Mouse (Mus musculus) stomach, embryonic 16.5 days (tissue): Measurements from ENCODE around the gene Rccd1. TPM values are rescaled to one million over a fixed set of nuclear protein-coding genes. Genes with fewer than 3 reads are reported as not detected.

Experiments used
- ATAC-seq: fragments of 200-750 bp; cut with Nextera tagmentation; 2 replicates; pipeline ENCODE4 v1.8.0; 2017; ENCODE audit warnings: moderate number of reproducible peaks, moderate TSS enrichment; ENCODE audit not compliant: insufficient read depth, low FRiP score
- H3K27ac ChIP-seq: fragments of 300-500 bp; sonication (generic); 2 replicates; pipeline ENCODE4 v1.5.1; 2014; ENCODE audit warnings: low read length
- H3K27me3 ChIP-seq: fragments of 300-500 bp; sonication (generic); 2 replicates; pipeline ENCODE4 v1.6.1; 2014; ENCODE audit warnings: low read length, control low read depth, mixed read lengths; ENCODE audit not compliant: control insufficient read depth, insufficient read depth
- H3K36me3 ChIP-seq: fragments of 300-500 bp; sonication (generic); 2 replicates; pipeline ENCODE4 v1.6.1; 2014; ENCODE audit warnings: low read length; ENCODE audit not compliant: control insufficient read depth, insufficient read depth
- H3K4me1 ChIP-seq: fragments of 300-500 bp; sonication (generic); 2 replicates; pipeline ENCODE4 v1.6.1; 2014; ENCODE audit warnings: low read length, control low read depth, mixed read lengths; ENCODE audit not compliant: control insufficient read depth, insufficient read depth
- H3K4me2 ChIP-seq: fragments of 300-500 bp; sonication (generic); 2 replicates; pipeline ENCODE4 v1.6.1; 2014; ENCODE audit warnings: low read depth, low read length, mixed read lengths
- H3K4me3 ChIP-seq: fragments of 300-500 bp; sonication (generic); replicated peaks from 2 replicates; pipeline ENCODE4 v1.5.1; 2014; ENCODE audit warnings: mild to moderate bottlenecking, low read length
- H3K9ac ChIP-seq: fragments of 300-500 bp; sonication (generic); 2 replicates; pipeline ENCODE4 v1.6.1; 2014; ENCODE audit warnings: low read length
- H3K9me3 ChIP-seq: fragments of 300-500 bp; sonication (generic); replicated peaks from 2 replicates; pipeline ENCODE4 v1.6.1; 2016; ENCODE audit warnings: low read length, control low read depth; ENCODE audit not compliant: control insufficient read depth
- WGBS: fragments of 180-500 bp; shearing (Covaris S2); extraction: QIAGEN DNeasy Blood & Tissue Kit; methylation state at CpG from one replicate; pipeline ENCODE4 v1.1.7; 2014; 5-methylcytosine and 5-hydroxymethylcytosine counted together
- polyA plus RNA-seq: library from polyadenylated mRNA; unstranded; fragments of >200 nt; fragmentation: Nextera tagmentation; extraction: Ambion mirVana; gene quantifications from 2 replicates; pipeline ENCODE4 v1.2.1, GENCODE M21; 2015

Rccd1 gene
- polyA plus RNA-seq, result 9.4 and 11.7 TPM in 2 replicates

DNA sequence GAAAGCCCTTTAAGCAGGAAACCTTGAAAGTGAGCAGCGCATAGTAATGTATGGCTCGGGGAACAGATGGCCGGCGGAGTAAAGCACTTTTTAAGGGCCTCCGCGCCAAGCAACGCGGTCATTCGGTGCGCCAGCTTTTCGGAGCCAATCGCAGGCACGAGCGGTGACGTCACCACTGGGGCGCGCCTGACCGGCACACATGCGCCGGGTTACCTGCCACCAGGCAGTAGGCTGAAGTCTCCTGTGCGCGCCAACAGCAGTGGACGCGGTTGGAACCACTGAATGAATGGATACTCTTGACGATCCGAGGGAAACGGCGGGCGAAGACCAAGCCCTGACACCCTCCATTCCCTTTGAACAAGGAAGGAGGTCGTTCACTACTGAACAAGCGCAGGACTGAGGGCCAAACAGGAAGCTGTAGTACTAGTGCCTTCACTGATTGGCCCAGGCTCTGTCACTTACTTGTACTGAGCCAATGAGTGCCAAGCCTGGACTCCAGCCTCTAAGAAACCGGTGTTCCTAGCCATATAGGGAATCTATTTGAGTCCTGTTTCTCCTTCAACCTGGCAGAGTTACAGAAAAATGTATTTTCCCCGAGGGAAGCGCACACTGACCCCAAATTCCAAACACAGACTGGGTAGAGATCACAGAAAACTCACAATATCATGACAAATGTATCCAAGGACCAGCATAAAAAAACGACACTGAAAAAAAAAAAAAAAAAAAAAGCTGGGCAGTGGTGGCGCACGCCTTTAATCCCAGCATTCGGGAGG, at the start of gene Rccd1:
Gene Rccd1 (minus strand): TSS at position 412 of the 773 bp plus-strand sequence.
- Histone ChIP-seq H3K27me3 (no peaks in the 10 kb centered on the region), H3K4me2 (peak within 1 kb of the TSS; percentile 87), H3K4me1 (peaks cover 13% of the 10 kb centered on the region; the same call in 1 of the 2 replicates), H3K9ac (peak within 1 kb of the TSS; percentile 76), H3K9me3 (no peaks in the 10 kb centered on the region), H3K4me3 (peak within 1 kb of the TSS; percentile 61), H3K36me3 (peaks cover 8% of the 10 kb centered on the region; the same call in 1 of the 2 replicates), H3K27ac (peak within 1 kb of the TSS; percentile 91)
- WGBS, result under 1% methylated on average over 38 of the region's 38 CpGs
- peak; percentile 99 for ATAC-seq

GRCm38 (mm10) chr7:80373850-80374249, 49.6 kb upstream of the Rccd1 start:
- 83% methylated on average over 12 of the region's 12 CpGs for WGBS
- Histone ChIP-seq H3K27ac (no peak overlapping the region), H3K9ac (no peak overlapping the region), H3K4me2 (no peak overlapping the region), H3K4me3 (no peak overlapping the region), H3K36me3 (no peaks in the 10 kb centered on the region), H3K4me1 (peaks cover 14% of the 10 kb centered on the region), H3K9me3 (no peaks in the 10 kb centered on the region), H3K27me3 (no peaks in the 10 kb centered on the region)
- no peak for ATAC-seq

DNA sequence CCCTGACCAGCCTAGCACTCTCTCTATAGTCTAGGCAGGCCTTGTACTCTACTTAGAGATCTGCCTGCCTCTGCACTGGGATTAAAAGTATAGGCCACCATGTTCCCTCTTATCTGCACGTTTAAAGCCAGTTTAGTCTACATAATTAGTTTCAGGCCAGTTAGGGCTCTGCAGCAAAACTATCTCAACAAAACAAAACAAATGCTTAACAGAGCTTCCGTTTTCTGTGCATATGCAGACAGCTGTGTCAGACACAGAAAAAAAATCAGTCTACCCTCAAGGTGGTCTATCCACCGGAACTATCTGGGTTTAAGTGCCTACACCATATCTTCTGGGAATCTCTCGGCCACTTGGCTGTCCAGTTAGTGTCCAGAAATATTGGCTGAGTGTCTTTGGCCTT, 49.1 kb upstream of the Rccd1 start:
- ATAC-seq, result no peak
- 63% methylated on average over 4 of the region's 4 CpGs for WGBS
- no peak overlapping the region for H3K27ac ChIP-seq

DNA sequence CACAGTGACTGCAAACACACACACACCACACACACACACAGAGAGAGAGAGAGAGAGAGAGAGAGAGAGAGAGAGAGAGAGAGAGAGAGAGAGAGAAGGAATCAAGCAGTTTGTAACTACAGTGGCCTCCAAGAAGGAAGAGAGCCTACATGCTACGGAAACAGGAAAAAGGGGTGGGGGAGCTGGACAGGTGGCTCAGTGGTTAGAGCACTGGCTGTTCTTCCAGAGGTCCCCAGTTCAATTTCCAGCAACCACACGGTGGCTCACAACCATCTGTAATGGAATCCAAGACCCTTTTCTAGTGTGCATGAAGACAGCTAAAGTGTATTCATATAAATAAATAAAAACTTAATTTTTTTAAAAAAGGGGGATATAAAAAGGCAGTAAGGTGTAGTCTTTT, 48.4 kb upstream of the Rccd1 start:
- H3K9me3 ChIP-seq, result no peaks in the 10 kb centered on the region
- no peak overlapping the region for H3K9ac ChIP-seq
- peaks cover 21% of the 10 kb centered on the region for H3K4me1 ChIP-seq
- no peak overlapping the region for H3K27ac ChIP-seq
- no peak for ATAC-seq
- no peak overlapping the region for H3K4me2 ChIP-seq
- H3K36me3 ChIP-seq, result no peaks in the 10 kb centered on the region
- no peak overlapping the region for H3K4me3 ChIP-seq
- no peaks in the 10 kb centered on the region for H3K27me3 ChIP-seq
- 61% methylated on average over 2 of the region's 2 CpGs for WGBS

More for the DNA sequence above, 49.1 kb upstream of the Rccd1 start:
- Histone ChIP-seq H3K4me1 (peaks cover 19% of the 10 kb centered on the region), H3K9ac (no peak overlapping the region), H3K4me3 (no peak overlapping the region), H3K27me3 (no peaks in the 10 kb centered on the region), H3K9me3 (no peaks in the 10 kb centered on the region), H3K4me2 (no peak overlapping the region), H3K36me3 (no peaks in the 10 kb centered on the region)

DNA sequence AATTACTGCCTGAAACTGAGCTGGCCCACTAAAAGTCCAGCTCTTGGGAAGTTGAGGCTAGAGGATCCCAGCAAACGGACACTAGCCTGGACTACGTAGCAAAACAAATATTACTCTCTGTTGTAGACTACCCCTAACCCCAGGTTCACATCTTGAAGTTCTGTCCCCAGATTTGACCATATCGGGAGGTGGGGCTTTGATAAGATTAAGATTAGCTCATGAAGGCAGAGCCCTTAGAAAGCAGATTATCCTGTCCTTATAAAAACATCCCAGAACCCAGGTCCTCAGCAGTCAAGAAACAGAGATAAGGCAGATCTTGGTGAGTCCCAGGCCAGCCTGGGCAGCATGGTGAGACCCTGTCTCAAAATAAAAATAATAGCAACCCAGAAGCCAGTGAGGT, 47.9 kb upstream of the Rccd1 start:
- H3K4me1 ChIP-seq, result peaks cover 21% of the 10 kb centered on the region
- 72% methylated on average over 3 of the region's 3 CpGs for WGBS
- ATAC-seq, result no peak

GRCm38 (mm10) chr7:80371041-80371751, 46.9 kb upstream of the Rccd1 start, which contains the start of gene Man2a2:
Man2a2 (minus strand) TSS chr7:80371375.
- under 1% methylated on average over 66 of the region's 86 CpGs for WGBS
- ATAC-seq, result peak; percentile 78
- peaks cover 21% of the 10 kb centered on the region for H3K4me1 ChIP-seq

More for the DNA sequence above, 47.9 kb upstream of the Rccd1 start:
- Histone ChIP-seq H3K36me3 (peaks cover 3% of the 10 kb centered on the region; the same call in 1 of the 2 replicates), H3K9me3 (no peaks in the 10 kb centered on the region), H3K27ac (no peak overlapping the region), H3K9ac (no peak overlapping the region), H3K4me3 (no peak overlapping the region), H3K4me2 (no peak overlapping the region), H3K27me3 (no peaks in the 10 kb centered on the region)

DNA sequence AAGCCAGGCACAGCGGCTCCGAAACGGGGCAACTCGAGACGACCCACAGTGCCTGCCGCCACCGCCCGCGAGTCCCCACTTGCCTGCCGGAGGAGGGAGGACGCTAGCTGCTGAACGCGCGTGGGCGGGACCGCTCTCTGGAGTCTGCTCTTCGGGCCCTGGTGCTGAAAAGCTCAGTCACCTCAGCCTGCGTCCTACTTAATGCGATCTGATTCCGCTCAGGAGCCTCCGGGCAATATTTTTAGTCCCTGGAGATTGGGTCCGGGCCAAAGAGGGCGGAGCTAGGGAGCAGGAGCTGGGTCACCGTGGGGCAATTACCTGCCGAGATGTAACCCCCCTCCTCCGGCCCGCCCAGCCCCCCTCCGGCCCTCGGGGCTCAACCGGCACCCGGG, 46.4 kb upstream of the Rccd1 start:
- Histone ChIP-seq H3K4me2 (peak overlapping the region; percentile 73), H3K9me3 (no peaks in the 10 kb centered on the region), H3K27me3 (no peaks in the 10 kb centered on the region), H3K4me1 (peaks cover 21% of the 10 kb centered on the region), H3K27ac (peak overlapping the region; percentile 77), H3K4me3 (peak overlapping the region; percentile 72), H3K9ac (peak overlapping the region; percentile 90), H3K36me3 (peaks cover 13% of the 10 kb centered on the region)
- WGBS, result under 1% methylated on average over 31 of the region's 31 CpGs
- peak; percentile 67 for ATAC-seq

More at GRCm38 (mm10) chr7:80371041-80371751, 46.9 kb upstream of the Rccd1 start, which contains the start of gene Man2a2:
- peaks cover 13% of the 10 kb centered on the region for H3K36me3 ChIP-seq
- H3K4me2 ChIP-seq, result peak within 1 kb of the TSS; percentile 73
- no peaks in the 10 kb centered on the region for H3K27me3 ChIP-seq
- peak within 1 kb of the TSS; percentile 77 for H3K27ac ChIP-seq
- H3K9ac ChIP-seq, result peak within 1 kb of the TSS; percentile 90
- no peaks in the 10 kb centered on the region for H3K9me3 ChIP-seq
- peak within 1 kb of the TSS; percentile 72 for H3K4me3 ChIP-seq

DNA sequence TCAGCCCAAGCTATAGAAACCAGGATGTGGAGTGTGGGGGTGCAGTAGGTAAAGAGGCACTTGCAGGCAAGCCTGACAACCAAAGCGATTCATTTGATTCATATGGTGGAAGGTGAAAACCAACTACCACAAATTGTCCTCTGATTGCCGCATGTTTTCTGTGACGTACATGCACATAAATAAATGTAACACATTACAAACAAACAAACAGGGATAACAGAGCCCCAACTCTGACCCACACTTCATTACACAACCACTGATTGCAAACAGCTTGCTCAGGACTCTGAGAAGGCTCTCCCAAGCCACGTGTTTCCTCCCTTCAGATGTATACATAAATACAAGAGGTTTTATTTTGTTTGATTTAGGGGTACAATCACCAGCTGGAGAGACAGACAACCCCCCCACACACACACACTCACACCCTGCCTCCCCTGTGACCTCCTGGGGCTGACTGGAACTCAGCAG, 45.7 kb upstream of the Rccd1 start:
- Histone ChIP-seq H3K27ac (peak overlapping the region; percentile 77), H3K4me3 (peak overlapping the region; percentile 72), H3K4me2 (peak overlapping the region; percentile 73), H3K27me3 (no peaks in the 10 kb centered on the region), H3K36me3 (peaks cover 13% of the 10 kb centered on the region), H3K4me1 (peaks cover 21% of the 10 kb centered on the region), H3K9ac (peak overlapping the region; percentile 90), H3K9me3 (no peaks in the 10 kb centered on the region)
- ATAC-seq, result no peak
- WGBS, result 24% methylated on average over 4 of the region's 4 CpGs

- Histone ChIP-seq H3K36me3 (peaks cover 13% of the 10 kb centered on the region), H3K27ac (0 out of 2 replicates have a peak overlapping the region, but pooled peaks have one; percentile 77), H3K27me3 (no peaks in the 10 kb centered on the region), H3K4me1 (peaks cover 21% of the 10 kb centered on the region), H3K4me2 (peak overlapping the region; percentile 73), H3K4me3 (peak overlapping the region; percentile 72), H3K9ac (peak overlapping the region; percentile 90; the same call in 1 of the 2 replicates), H3K9me3 (no peaks in the 10 kb centered on the region)
- WGBS, result 51% methylated on average over 5 of the region's 5 CpGs
- ATAC-seq, result no peak
These were observed 45.2 kb upstream of the Rccd1 start for GRCm38 (mm10) chr7:80369461-80369860.
